Mouse (Mus musculus): ENCODE measurements around the gene 2410004P03Rik.

DNA sequence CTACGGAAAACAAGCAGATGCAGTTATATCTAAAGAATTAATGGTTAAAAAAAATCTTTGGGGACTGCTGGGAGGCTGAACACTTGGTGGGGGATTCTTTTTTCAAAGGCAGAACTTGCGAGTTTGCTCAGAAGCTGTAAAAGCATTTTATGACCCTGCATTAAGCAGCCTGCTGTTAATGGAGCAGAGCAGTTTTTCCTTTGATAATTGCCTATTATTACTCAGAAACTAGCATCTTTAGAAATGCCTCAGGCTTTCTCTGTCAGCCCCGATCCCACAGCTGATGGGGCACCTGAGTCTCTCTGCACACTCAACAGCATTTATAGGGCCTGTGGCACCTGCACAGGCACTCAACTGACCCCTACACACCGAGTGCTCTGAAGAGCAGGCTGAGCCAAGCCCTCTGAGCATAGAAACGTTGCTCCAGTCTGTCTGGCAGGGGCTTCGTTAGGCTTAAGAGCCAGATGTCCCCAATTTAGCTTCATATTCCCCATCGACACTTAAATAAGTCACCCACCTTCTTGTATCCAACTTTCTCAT, 49.7 kb upstream of the 2410004P03Rik start:
- TF ChIP-seq POLR2A (IDR thresholded peaks at IDR 0.05; ENCODE audit: low read depth, low read length) (no peak), CTCF (conservative IDR thresholded peaks at IDR 0.05; ENCODE audit: insufficient read depth, insufficient read length, low read depth, low read length) (no peak)
